Mouse (Mus musculus): ENCODE results near the gene Oas1a.

DNA sequence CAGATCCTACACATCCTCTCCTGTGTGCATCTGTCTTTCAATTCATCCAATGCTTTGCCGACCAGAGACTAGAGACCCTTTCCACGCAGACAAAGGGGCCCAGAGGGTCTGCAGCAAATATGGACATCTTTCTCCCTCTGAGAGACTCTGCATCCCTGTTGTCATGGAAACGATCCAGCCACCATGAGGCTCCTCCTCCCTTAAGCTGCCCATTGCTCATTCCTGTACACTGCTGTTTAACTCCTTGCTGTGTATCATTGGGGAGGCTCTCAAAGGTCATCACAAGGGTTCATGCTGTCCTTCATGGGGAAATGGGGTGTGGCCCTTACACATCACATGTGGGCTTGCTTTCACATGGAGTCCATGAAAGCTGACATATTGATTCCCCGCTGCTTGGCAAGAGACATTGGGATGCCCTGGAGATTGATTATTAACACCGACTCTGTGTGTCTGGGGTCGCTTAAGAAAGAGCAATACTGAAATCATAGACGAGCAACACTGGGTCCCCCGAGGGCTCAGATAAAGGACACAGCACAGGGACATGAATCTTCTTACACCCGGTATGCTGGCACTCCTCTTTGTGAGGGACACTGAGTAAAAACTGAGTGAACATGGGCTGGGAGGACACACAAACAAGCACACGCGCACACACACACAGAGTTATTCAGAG is 12.0 kb downstream of the Oas1a start:
- TF ChIP-seq CTCF (conservative IDR thresholded peaks at IDR 0.05; ENCODE audit: low read length) (no peak), NANOG (IDR thresholded peaks at IDR 0.05; ENCODE audit: borderline replicate concordance, low read length) (no peak)

Measured in E14TG2a.4 (cell line).